Mouse (Mus musculus) layer of hippocampus, adult 18-20 months (tissue): ENCODE results near the gene Nlgn2. TPM values are rescaled to one million over a fixed set of nuclear protein-coding genes. Genes with fewer than 3 reads are reported as not detected.

Experiments
- DNase-seq, 2 experiments: peaks; one replicate each; pipeline ENCODE4 v3.0.0; 2022; ENCODE audit warnings: low spot score in 2 of 2
- total RNA-seq, 2 experiments: library from RNA; stranded (reverse); gene quantifications; 2 replicates each; pipeline ENCODE4 v1.2.3; 2021

Gene Nlgn2
- total RNA-seq, 2 experiments from 2014 or later, result 191 to 196 TPM

GRCm38 (mm10) chr11:69833554-69833953, 4.0 kb downstream of the Nlgn2 start:
- no peak for DNase-seq

GRCm38 (mm10) chr11:69828832-69829231, 8.8 kb downstream of the Nlgn2 start:
- DNase-seq, result no peak

- no peak for DNase-seq
Observed at GRCm38 (mm10) chr11:69823456-69823855, 14.1 kb downstream of the Nlgn2 start.

- no peak for DNase-seq
Observed at GRCm38 (mm10) chr11:69822080-69822479, 15.5 kb downstream of the Nlgn2 start, which contains the start of gene Spem1. TSS of gene Spem1 (minus strand) at chr11:69822180.

GRCm38 (mm10) chr11:69818871-69819270, 18.7 kb downstream of the Nlgn2 start:
- DNase-seq, result no peak

- DNase-seq, result no peak
Observed at GRCm38 (mm10) chr11:69818365-69818764, 19.2 kb downstream of the Nlgn2 start, which contains the start of gene Spem2. TSS of gene Spem2 (minus strand) at chr11:69818465.

- DNase-seq, result no peak
Observed at GRCm38 (mm10) chr11:69816520-69816919, 21.1 kb downstream of the Nlgn2 start.

- no peak for DNase-seq
Observed at GRCm38 (mm10) chr11:69815155-69815554, 22.4 kb downstream of the Nlgn2 start, which contains the start of gene Gm39566. TSS of gene Gm39566 (minus strand) at chr11:69815298.

- no peak for DNase-seq
Observed at GRCm38 (mm10) chr11:69810280-69810679, 27.3 kb downstream of the Nlgn2 start.

- DNase-seq, result no peak
Observed at GRCm38 (mm10) chr11:69807641-69808040, 29.9 kb downstream of the Nlgn2 start.

GRCm38 (mm10) chr11:69806378-69806777, 31.2 kb downstream of the Nlgn2 start:
- DNase-seq, result no peak

GRCm38 (mm10) chr11:69804972-69805909, 32.3 kb downstream of the Nlgn2 start, which contains the start of gene Tmem102:
TSS of gene Tmem102 (minus strand) at chr11:69805624.
- DNase-seq, result no peak

- DNase-seq, result no peak
Observed at GRCm38 (mm10) chr11:69804652-69804940, 33.0 kb downstream of the Nlgn2 start.

- DNase-seq, result peak; percentile 48 to 66
Observed at GRCm38 (mm10) chr11:69803786-69804651, 33.6 kb downstream of the Nlgn2 start.

GRCm38 (mm10) chr11:69803328-69803727, 34.3 kb downstream of the Nlgn2 start:
- no peak for DNase-seq

- DNase-seq, result peak; percentile 75 to 80
Observed at GRCm38 (mm10) chr11:69802648-69803105, 34.9 kb downstream of the Nlgn2 start.

GRCm38 (mm10) chr11:69801379-69801977, 36.1 kb downstream of the Nlgn2 start, which contains the start of gene Fgf11:
TSS of gene Fgf11 (minus strand) at chr11:69801857.
- DNase-seq, result no peak

- DNase-seq, result no peak
Observed at GRCm38 (mm10) chr11:69800392-69801197, 37.0 kb downstream of the Nlgn2 start.

- no peak for DNase-seq
Observed at GRCm38 (mm10) chr11:69800138-69800391, 37.5 kb downstream of the Nlgn2 start.

- no peak for DNase-seq
Observed at GRCm38 (mm10) chr11:69799394-69800137, 38.0 kb downstream of the Nlgn2 start.
